Mouse (Mus musculus) adrenal gland, adult 8-10 months (tissue): Measurements from ENCODE around the gene Mgat4a. TPM values are rescaled to one million over a fixed set of nuclear protein-coding genes. Genes with fewer than 3 reads are reported as not detected.
"Not testable (repeated sequence)": the region's sequence is repeated elsewhere in the genome, so short reads cannot be mapped to it uniquely, and the experiment has no call there.

Experiments
- DNase-seq: peaks from one replicate; pipeline ENCODE4 v3.0.0; 2022
- total RNA-seq, 4 experiments: library from RNA; stranded (reverse); gene quantifications; 2 replicates each; pipeline ENCODE4 v1.2.4; 2022

Gene Mgat4a
- total RNA-seq, 4 experiments from 2014 or later = 7.2 to 8.2 (median 8.0) TPM

- DNase-seq = no peak
These were observed 8.9 kb downstream of the Mgat4a start for GRCm38 (mm10) chr1:37531654-37532532.

- DNase-seq = no peak
These were observed 10.8 kb downstream of the Mgat4a start for GRCm38 (mm10) chr1:37530061-37530460.

- no peak for DNase-seq
These were observed 14.6 kb downstream of the Mgat4a start for GRCm38 (mm10) chr1:37526257-37526656.

- DNase-seq = no peak
These were observed 16.1 kb downstream of the Mgat4a start for GRCm38 (mm10) chr1:37524669-37525068.

GRCm38 (mm10) chr1:37524122-37524521 lies 16.7 kb downstream of the Mgat4a start:
- not testable (repeated sequence) for DNase-seq

- DNase-seq = not testable (repeated sequence)
These were observed 17.3 kb downstream of the Mgat4a start for GRCm38 (mm10) chr1:37523548-37523947.

GRCm38 (mm10) chr1:37522101-37522500 lies 18.7 kb downstream of the Mgat4a start:
- no peak for DNase-seq

GRCm38 (mm10) chr1:37518791-37519190 lies 22.0 kb downstream of the Mgat4a start:
- DNase-seq = no peak

- DNase-seq = no peak
These were observed 22.6 kb downstream of the Mgat4a start for GRCm38 (mm10) chr1:37518124-37518720.

- no peak for DNase-seq
These were observed 27.8 kb downstream of the Mgat4a start for GRCm38 (mm10) chr1:37512961-37513431.

- DNase-seq = no peak
These were observed 28.6 kb downstream of the Mgat4a start for GRCm38 (mm10) chr1:37512109-37512640.

GRCm38 (mm10) chr1:37510193-37510592 lies 30.6 kb downstream of the Mgat4a start:
- no peak for DNase-seq

- DNase-seq = peak; percentile 31
These were observed 31.4 kb downstream of the Mgat4a start for GRCm38 (mm10) chr1:37509437-37509836.

GRCm38 (mm10) chr1:37505348-37505730 lies 35.5 kb downstream of the Mgat4a start:
- DNase-seq = no peak

- no peak for DNase-seq
These were observed 36.0 kb downstream of the Mgat4a start for GRCm38 (mm10) chr1:37504716-37505347.

- DNase-seq = no peak
These were observed 37.2 kb downstream of the Mgat4a start for GRCm38 (mm10) chr1:37503656-37504055.

- DNase-seq = no peak
These were observed 38.5 kb downstream of the Mgat4a start for GRCm38 (mm10) chr1:37502354-37502753.

GRCm38 (mm10) chr1:37500723-37501122 lies 40.1 kb downstream of the Mgat4a start:
- no peak for DNase-seq

- not testable (repeated sequence) for DNase-seq
These were observed 41.4 kb downstream of the Mgat4a start for GRCm38 (mm10) chr1:37499395-37499794.

- DNase-seq = no peak
These were observed 41.9 kb downstream of the Mgat4a start for GRCm38 (mm10) chr1:37498911-37499310.

GRCm38 (mm10) chr1:37496591-37497280 lies 44.1 kb downstream of the Mgat4a start:
- DNase-seq = no peak

- DNase-seq = no peak
These were observed 45.0 kb downstream of the Mgat4a start for GRCm38 (mm10) chr1:37495698-37496321.
